Mouse (Mus musculus) frontal cortex, adult (tissue): Measurements from ENCODE around the gene Cct3.
A peak's percentile ranks its signal among the peaks of the same experiment; 100 is the strongest.
"Not testable (repeated sequence)": the region's sequence is repeated elsewhere in the genome, so short reads cannot be mapped to it uniquely, and the experiment has no call there.

ENCODE experiments used
- ATAC-seq: cut with Nextera tagmentation; 2 replicates; pipeline ENCODE4 v1.9.2; 2017; ENCODE audit warnings: mild to moderate bottlenecking, moderate library complexity, mixed read lengths; ENCODE audit not compliant: low TSS enrichment

The Cct3 gene

GRCm38 (mm10) chr3:88291970-88292369, 4.9 kb upstream of the Cct3 start:
- ATAC-seq, result no peak

GRCm38 (mm10) chr3:88295272-88295671, 1.6 kb upstream of the Cct3 start:
- not testable (repeated sequence) for ATAC-seq

GRCm38 (mm10) chr3:88296110-88296560, 781 bp upstream of the Cct3 start:
- ATAC-seq, result no peak

- peak; percentile 70 for ATAC-seq
Measured at GRCm38 (mm10) chr3:88297321-88297851, 470 bp downstream of the Cct3 start.

GRCm38 (mm10) chr3:88299172-88299571, 2.3 kb downstream of the Cct3 start:
- ATAC-seq, result no peak

GRCm38 (mm10) chr3:88324951-88325405, 28.1 kb downstream of the Cct3 start, which contains the start of gene Glmp:
Gene Glmp (plus strand): TSS chr3:88325023.
- peak; percentile 82 for ATAC-seq

GRCm38 (mm10) chr3:88328956-88329355, 32.0 kb downstream of the Cct3 start:
- ATAC-seq, result no peak

- ATAC-seq, result no peak
Measured at GRCm38 (mm10) chr3:88331282-88331681, 34.4 kb downstream of the Cct3 start.

- no peak for ATAC-seq
Measured at GRCm38 (mm10) chr3:88334029-88334658, 37.2 kb downstream of the Cct3 start.

- no peak for ATAC-seq
Measured at GRCm38 (mm10) chr3:88334902-88335435, 38.1 kb downstream of the Cct3 start.

- ATAC-seq, result peak; percentile 6; the same call in 1 of the 2 replicates
Measured at GRCm38 (mm10) chr3:88335436-88336053, 38.6 kb downstream of the Cct3 start.

GRCm38 (mm10) chr3:88336058-88337013, 39.4 kb downstream of the Cct3 start, which contains the start of the genes Tmem79 and Smg5:
Gene Tmem79 (minus strand): TSS chr3:88336148.
Gene Smg5 (plus strand): TSS chr3:88336260.
- ATAC-seq, result peak; percentile 94

GRCm38 (mm10) chr3:88337367-88338020, 40.6 kb downstream of the Cct3 start:
- peak; percentile 35; the same call in 1 of the 2 replicates for ATAC-seq

GRCm38 (mm10) chr3:88338316-88338715, 41.4 kb downstream of the Cct3 start:
- no peak for ATAC-seq

- ATAC-seq, result no peak
Measured at GRCm38 (mm10) chr3:88339006-88339405, 42.1 kb downstream of the Cct3 start.

GRCm38 (mm10) chr3:88350732-88351131, 53.8 kb downstream of the Cct3 start:
- ATAC-seq, result peak; percentile 55; the same call in 1 of the 2 replicates

- ATAC-seq, result no peak
Measured at GRCm38 (mm10) chr3:88352907-88353306, 56.0 kb downstream of the Cct3 start.

- no peak for ATAC-seq
Measured at GRCm38 (mm10) chr3:88354396-88355165, 57.7 kb downstream of the Cct3 start.

- no peak for ATAC-seq
Measured at GRCm38 (mm10) chr3:88359584-88359983, 62.7 kb downstream of the Cct3 start.

- no peak for ATAC-seq
Measured at GRCm38 (mm10) chr3:88359989-88360388, 63.1 kb downstream of the Cct3 start.
